Mouse (Mus musculus): ENCODE results near the gene Lrrc19.

- TF ChIP-seq POLR2A (IDR thresholded peaks at IDR 0.05; ENCODE audit: borderline replicate concordance, low read depth, low read length) = no peak
- no peak for TF ChIP-seq CTCF (IDR thresholded peaks at IDR 0.05; ENCODE audit: low read depth, low read length)
Measured at GRCm38 (mm10) chr4:94603031-94603629, 46.8 kb downstream of the Lrrc19 start, which contains the start of gene Plaa.
